Mouse (Mus musculus): Measurements from ENCODE around the gene Dennd4a.
A peak's percentile ranks its signal among the peaks of the same experiment; 100 is the strongest.

Dennd4a gene

DNA sequence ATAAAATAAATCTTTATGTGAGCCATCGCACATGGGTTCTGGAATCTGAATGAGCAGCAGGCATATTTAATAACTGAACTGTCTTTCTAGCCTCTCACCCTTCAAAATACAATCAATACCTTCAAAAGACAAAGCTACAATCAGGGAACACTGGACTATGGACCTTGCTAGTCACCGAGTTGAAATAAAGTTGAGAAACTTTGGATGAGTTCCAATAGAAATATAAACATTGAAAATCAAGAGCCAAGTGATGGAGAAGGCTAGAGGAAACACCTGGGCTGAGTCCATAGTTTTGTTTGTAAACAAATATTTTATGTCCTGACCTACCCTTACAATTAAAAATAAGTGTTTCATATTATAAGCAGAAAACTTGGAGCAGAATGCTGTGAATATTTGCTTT is 102.8 kb downstream of the Dennd4a start:
- DNase-seq (ENCODE audit: low spot score) = no peak

GRCm38 (mm10) chr9:64914629-64915028 is 103.5 kb downstream of the Dennd4a start:
- no peak for DNase-seq (ENCODE audit: low spot score)

DNA sequence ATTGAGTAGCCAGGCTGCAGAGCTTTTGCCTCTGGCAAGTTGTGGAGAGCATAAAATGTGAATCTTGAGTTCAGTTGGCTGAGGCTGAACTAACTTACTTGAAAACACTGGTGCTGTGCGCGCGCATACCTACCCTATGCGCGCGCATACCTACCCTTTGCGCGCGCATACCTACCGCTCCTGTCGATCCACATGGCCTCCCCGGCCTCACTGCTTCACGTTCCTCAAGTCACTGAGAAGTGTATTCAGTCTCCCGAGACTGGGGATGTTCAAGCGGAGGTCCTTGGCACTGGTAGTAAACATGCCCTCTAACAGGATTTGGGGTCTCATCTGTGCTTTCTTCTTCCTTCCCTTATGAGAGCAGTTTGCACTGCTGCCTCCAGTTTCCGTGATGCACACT is 107.4 kb downstream of the Dennd4a start:
- no peak for DNase-seq (ENCODE audit: low spot score)

- DNase-seq (ENCODE audit: low spot score) = no peak
Measured at GRCm38 (mm10) chr9:64925771-64926170, 114.6 kb downstream of the Dennd4a start.

DNA sequence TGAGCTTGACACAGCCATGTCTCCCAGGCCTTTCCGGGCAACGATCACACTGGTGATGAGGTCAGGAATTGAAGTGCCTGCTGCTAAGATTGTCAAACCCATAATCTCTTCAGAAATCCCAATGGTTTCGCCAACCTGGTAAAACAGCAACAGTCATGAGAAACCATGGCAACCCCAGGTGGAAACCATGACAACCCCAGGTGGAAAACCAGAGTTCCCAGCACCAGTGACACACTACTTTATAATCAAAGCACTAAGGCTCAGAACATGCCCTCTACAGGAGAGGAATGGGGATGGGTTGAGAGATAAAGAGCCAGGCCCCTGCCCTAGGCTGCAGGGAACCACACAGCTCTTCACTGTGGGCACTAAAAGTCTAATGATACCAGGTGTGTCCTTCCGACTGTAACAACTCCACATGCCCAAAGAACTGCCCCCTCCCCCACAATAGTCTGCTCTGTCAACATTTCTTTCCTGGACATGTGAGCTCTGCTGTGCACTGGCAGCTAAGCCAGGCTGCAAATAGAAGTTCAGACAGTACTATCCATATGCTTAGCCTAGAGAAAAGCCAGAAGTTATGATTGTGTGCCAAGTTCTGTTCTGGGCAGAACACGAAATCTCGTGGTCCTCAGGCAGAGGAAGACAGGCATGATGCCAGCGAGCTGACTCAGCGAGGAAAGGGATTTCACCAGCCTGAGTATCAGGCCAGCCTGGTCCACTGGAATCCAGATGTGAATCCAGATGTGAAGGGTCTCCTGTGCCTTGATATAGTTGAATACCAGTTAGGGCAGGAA is 115.3 kb downstream of the Dennd4a start:
- peak; percentile 77 for DNase-seq (ENCODE audit: low spot score)

DNA sequence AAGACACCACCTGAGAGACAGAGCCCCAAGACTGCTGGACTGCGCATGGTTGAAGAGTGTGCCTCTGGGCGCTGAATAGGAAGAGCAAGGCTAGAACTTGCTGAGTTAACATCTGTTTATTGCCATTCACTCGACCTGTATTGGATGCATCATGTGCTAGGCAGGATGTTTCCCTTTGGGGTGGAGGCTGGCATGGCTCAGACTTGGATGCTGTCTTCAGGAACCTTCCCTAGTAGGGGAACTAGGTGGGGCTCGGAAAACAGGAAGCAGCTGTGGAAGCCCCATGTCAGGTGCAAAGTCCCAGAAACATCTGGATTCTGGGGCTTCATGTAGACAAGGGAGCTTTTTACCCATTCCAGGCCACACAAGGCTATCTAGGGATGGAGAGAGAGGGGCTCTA is 119.1 kb downstream of the Dennd4a start:
- no peak for DNase-seq (ENCODE audit: low spot score)

DNA sequence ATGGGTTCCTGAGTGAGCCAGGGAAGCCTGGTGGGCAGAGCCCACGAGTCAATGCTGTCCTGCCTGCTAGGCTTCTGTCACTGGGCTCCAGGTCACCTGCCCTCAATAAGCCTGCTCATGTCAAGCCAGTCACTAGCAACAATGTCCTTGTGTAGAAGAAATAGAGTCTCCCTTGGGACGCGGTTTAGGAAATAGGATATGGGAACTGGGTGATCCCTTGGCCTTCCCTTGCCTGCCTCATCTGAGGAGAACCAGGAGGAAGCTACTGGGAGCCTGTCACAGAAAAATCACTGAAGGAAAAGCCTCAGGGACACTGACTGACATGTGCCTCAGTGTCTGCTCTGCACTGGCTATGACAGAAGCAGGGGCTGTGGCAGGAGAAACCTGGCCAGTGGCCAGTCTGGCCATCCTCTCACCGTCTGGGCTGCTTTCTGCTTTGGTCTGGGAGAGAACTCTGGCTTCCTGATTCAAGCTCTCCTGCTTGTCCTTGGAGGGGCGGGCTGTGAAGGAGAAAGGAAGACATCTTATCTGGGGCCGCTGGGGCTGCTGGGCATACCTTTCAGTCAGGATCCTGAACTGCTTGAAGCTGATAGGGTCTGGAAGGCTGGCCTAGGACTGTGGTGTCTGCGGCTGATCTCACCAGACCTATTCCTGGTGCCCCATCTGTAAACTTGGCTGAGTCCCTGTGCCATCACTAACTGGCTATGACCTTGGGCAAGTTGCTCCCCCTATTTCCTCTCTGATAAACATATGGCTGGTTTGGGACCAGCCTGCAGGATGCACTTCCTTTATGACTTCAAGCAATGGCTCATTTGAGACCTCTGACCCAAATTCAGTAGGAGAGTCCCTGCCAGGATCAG is 120.8 kb downstream of the Dennd4a start:
- no peak for DNase-seq (ENCODE audit: low spot score)

- DNase-seq (ENCODE audit: low spot score) = no peak
Measured at GRCm38 (mm10) chr9:64934015-64934754, 123.0 kb downstream of the Dennd4a start.

- no peak for DNase-seq (ENCODE audit: low spot score)
Measured at GRCm38 (mm10) chr9:64936508-64936907, 125.4 kb downstream of the Dennd4a start.

- DNase-seq (ENCODE audit: low spot score) = no peak
Measured at GRCm38 (mm10) chr9:64937491-64937890, 126.4 kb downstream of the Dennd4a start.

- no peak for DNase-seq (ENCODE audit: low spot score)
Measured at GRCm38 (mm10) chr9:64938535-64938934, 127.4 kb downstream of the Dennd4a start.

GRCm38 (mm10) chr9:64939281-64939680 is 128.1 kb downstream of the Dennd4a start:
- no peak for DNase-seq (ENCODE audit: low spot score)

DNA sequence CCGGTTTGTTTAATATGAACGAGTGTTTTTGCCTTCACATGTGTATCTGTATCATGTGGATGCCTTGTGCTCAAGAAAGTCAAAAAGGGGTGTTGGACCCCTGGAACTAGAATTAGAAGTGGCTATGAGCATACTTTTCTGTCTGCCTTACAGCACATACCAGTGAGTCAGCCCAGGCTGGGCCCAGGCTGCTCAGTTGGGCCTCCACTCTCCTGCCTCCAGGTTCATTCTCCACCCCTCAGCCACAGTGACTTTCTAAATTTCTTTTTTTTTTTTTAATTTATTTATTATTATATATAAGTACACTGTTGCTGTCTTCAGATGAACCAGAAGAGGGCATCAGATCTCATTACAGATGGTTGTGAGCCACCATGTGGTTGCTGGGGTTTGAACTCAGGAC is 128.7 kb downstream of the Dennd4a start:
- DNase-seq (ENCODE audit: low spot score) = no peak

- DNase-seq (ENCODE audit: low spot score) = no peak
Measured at GRCm38 (mm10) chr9:64940731-64941346, 129.7 kb downstream of the Dennd4a start.

DNA sequence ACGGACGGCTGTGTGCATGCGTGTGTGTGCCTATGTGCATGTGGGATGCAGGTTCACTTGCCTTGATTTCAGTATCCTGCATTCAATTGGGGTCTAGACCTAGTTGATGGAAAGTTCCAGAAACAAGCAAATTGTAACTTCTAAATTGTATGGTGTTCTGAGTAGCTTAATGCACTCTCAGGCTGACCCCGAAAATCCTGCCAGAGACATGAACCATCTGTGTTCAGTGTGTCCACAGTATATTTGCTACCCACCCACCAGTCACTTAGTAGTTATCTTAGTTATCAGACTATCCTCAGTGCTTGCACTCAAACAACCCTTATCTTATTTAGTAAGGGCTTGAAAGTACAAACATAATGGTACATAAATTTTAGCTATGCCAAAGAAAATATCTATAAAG is 130.5 kb downstream of the Dennd4a start:
- no peak for DNase-seq (ENCODE audit: low spot score)

DNA sequence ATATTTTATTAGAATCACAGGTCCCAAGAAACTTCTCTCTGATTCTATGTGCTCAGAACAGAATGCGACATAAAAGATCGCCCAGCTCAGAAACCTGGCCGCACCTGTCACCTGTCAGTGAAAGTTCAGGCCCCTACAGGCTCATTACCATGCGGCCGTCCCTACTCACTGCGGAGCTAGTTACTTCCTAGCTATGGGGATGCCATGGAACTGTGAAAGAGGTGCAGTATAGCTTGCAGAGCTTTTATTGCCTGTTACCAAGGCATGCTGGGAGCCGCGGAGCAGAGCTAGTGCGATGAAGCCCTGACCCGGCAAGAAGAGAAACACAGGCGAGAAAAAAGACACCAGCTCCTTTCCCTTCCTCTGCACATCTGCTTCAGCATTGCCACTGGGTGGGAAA is 132.9 kb downstream of the Dennd4a start:
- no peak for DNase-seq (ENCODE audit: low spot score)

DNA sequence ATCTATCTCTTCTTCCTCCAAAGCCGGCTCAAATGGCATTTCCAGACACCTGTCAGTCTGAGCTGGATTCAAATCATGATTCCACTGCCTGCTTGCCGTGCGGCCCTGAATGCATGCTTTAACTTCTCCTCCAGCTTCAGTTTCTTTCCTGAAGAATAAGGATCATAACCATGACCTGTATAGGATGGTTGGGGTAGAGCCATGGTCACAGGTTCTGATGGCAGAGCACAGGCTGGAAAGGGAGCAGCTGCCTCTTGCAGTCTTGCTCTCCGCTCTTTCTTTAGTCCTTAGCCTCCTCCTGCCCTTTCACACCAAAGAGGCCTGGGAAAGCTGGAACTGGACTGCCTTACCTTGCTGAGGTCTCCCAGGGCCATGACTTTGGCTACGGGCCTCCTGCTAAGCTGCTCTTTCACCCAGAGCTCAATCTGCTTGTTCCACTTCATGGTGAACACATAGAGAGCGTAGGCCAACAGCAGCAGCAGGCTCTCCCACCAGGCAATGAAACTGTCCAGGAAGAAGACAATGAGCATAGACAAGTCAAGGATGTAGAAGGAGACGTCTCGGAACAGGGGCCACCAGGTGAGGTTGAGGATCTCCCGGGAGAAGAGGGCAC is 136.4 kb downstream of the Dennd4a start:
- DNase-seq (ENCODE audit: low spot score) = no peak

DNA sequence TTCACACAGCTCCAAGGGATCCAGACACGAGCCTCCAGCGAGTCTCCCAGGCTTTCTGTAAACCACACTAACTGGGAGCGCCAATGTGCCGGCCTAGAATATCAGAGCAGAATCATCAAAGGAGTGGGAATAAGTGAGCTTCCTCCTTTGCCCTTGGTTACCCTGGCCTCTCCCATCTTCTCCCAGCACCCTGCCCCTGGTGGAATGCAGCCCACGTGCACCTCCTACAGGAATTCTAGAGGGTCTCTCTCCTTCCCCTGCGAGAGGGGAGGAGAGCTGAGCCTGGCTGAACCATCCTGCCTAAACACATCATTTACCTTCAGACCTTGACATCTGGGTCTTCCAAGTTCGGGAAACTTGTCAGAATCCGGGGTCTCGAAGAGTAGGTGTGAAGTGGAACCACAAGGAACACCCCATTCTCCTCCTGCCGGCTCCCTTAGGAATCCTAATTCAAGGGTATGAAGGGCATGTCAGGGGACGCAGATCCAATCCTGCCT is 140.1 kb downstream of the Dennd4a start, which contains the start of gene Slc24a1:
Gene Slc24a1 (minus strand): TSS at position 447 of the 497 bp plus-strand sequence.
- no peak for DNase-seq (ENCODE audit: low spot score)

- no peak for DNase-seq (ENCODE audit: low spot score)
Measured at GRCm38 (mm10) chr9:64952055-64952454, 140.9 kb downstream of the Dennd4a start.

GRCm38 (mm10) chr9:64953190-64953589 is 142.1 kb downstream of the Dennd4a start:
- no peak for DNase-seq (ENCODE audit: low spot score)

DNA sequence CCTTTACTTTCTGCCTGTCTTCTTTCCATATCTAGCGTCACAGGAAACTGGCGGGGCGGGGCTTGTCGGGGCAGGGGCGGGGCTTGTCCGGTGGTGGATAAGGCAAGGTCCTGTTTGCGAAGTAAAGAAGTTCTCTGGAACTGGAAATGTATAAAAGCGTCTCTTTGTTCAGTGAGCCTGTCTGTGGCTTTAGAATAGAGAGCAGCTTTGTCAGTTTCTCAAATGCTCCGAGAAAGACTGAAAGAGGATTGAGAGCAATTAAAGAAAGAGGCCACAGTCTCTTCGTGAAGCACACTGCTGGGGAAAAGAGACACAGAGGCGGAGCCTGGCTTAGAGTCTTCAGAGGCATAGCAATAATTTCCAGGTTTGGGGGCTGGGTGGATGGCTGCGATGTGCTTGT is 145.2 kb downstream of the Dennd4a start:
- no peak for DNase-seq (ENCODE audit: low spot score)
